Mouse (Mus musculus): ENCODE data around the gene Pnrc1. TPM values are rescaled to one million over a fixed set of nuclear protein-coding genes. Genes with fewer than 3 reads are reported as not detected.
A peak's percentile ranks its signal among the peaks of the same experiment; 100 is the strongest.

Gene Pnrc1
- polyA plus RNA-seq, 1 experiment from 2014 or later: 123 TPM

GRCm38 (mm10) chr4:33249716-33250230 lies 40.2 kb downstream of the Pnrc1 start:
- no peaks in the 10 kb centered on the region for H3K4me1 ChIP-seq (ENCODE audit: insufficient read depth)
- 43% methylated on average over 1 of the region's 1 CpGs for WGBS
- ATAC-seq (ENCODE audit: insufficient read depth): no peak
- no peaks in the 10 kb centered on the region for H3K9me3 ChIP-seq (ENCODE audit: low read depth, low read length)
- H3K27ac ChIP-seq (ENCODE audit: low read depth): no peak overlapping the region
- peaks cover 15% of the 10 kb centered on the region for H3K36me3 ChIP-seq (ENCODE audit: insufficient read depth)
- no peak overlapping the region for H3K4me2 ChIP-seq
- H3K4me3 ChIP-seq (ENCODE audit: low read depth, low read length): no peak overlapping the region
- TF ChIP-seq CTCF (IDR thresholded peaks at IDR 0.05; ENCODE audit: low read depth): no peak
- no peak for DNase-seq
- H3K27me3 ChIP-seq (ENCODE audit: insufficient read depth, low read length): no peaks in the 10 kb centered on the region
- H3K9ac ChIP-seq: no peak overlapping the region

DNA sequence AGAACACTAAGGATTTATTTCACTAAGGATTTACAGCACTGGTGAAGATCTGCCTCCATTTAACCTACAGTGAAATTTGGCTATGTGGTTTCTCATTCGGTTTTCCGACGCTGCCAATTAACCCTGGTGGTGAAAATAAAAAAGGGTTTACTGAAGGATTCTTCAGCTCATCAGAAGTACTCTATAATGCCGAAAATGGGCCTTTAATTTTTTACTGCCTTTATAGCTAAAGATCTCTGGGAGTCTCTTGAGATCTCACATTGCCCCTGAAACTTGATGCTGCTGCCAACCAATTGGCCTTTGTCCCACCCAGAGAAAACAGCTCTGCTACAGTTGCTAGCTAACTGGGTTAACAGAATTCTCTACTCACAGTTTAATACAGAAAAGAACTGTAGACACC lies 41.0 kb downstream of the Pnrc1 start:
- Histone ChIP-seq H3K36me3 (ENCODE audit: insufficient read depth) (peaks cover 24% of the 10 kb centered on the region), H3K9ac (peak overlapping the region; percentile 99), H3K27ac (ENCODE audit: low read depth) (peak overlapping the region; percentile 100), H3K9me3 (ENCODE audit: low read depth, low read length) (no peaks in the 10 kb centered on the region), H3K27me3 (ENCODE audit: insufficient read depth, low read length) (no peaks in the 10 kb centered on the region), H3K4me1 (ENCODE audit: insufficient read depth) (no peaks in the 10 kb centered on the region), H3K4me2 (peak overlapping the region; percentile 83), H3K4me3 (ENCODE audit: low read depth, low read length) (peak overlapping the region; percentile 89)
- DNase-seq: peak; percentile 70
- WGBS: 0% methylated on average over 4 of the region's 4 CpGs
- 0 out of 2 replicates have a peak, but pooled peaks have one; percentile 32 for TF ChIP-seq CTCF (IDR thresholded peaks at IDR 0.05; ENCODE audit: low read depth)
- ATAC-seq (ENCODE audit: insufficient read depth): no peak

- Histone ChIP-seq H3K27me3 (ENCODE audit: insufficient read depth, low read length) (no peaks in the 10 kb centered on the region), H3K36me3 (ENCODE audit: insufficient read depth) (peaks cover 30% of the 10 kb centered on the region), H3K9ac (peak overlapping the region; percentile 99), H3K4me2 (peak overlapping the region; percentile 83), H3K27ac (ENCODE audit: low read depth) (peak overlapping the region; percentile 100), H3K4me1 (ENCODE audit: insufficient read depth) (no peaks in the 10 kb centered on the region), H3K9me3 (ENCODE audit: low read depth, low read length) (no peaks in the 10 kb centered on the region), H3K4me3 (ENCODE audit: low read depth, low read length) (peak overlapping the region; percentile 89)
- DNase-seq (peak; percentile 99), ATAC-seq (ENCODE audit: insufficient read depth) (peak; percentile 92)
- WGBS: under 1% methylated on average over 88 of the region's 88 CpGs
- no peak for TF ChIP-seq CTCF (IDR thresholded peaks at IDR 0.05; ENCODE audit: low read depth)
These were observed 41.7 kb downstream of the Pnrc1 start for GRCm38 (mm10) chr4:33248062-33248889.

GRCm38 (mm10) chr4:33247479-33248053 lies 42.4 kb downstream of the Pnrc1 start:
- Histone ChIP-seq H3K4me2 (peak overlapping the region; percentile 83), H3K4me3 (ENCODE audit: low read depth, low read length) (peak overlapping the region; percentile 89), H3K9me3 (ENCODE audit: low read depth, low read length) (no peaks in the 10 kb centered on the region), H3K4me1 (ENCODE audit: insufficient read depth) (no peaks in the 10 kb centered on the region), H3K27me3 (ENCODE audit: insufficient read depth, low read length) (no peaks in the 10 kb centered on the region), H3K36me3 (ENCODE audit: insufficient read depth) (peaks cover 37% of the 10 kb centered on the region), H3K9ac (peak overlapping the region; percentile 99), H3K27ac (ENCODE audit: low read depth) (peak overlapping the region; percentile 100)
- TF ChIP-seq CTCF (IDR thresholded peaks at IDR 0.05; ENCODE audit: low read depth): no peak
- WGBS: under 1% methylated on average over 59 of the region's 60 CpGs
- ATAC-seq (ENCODE audit: insufficient read depth): peak; percentile 90
- peak; percentile 100 for DNase-seq

DNA sequence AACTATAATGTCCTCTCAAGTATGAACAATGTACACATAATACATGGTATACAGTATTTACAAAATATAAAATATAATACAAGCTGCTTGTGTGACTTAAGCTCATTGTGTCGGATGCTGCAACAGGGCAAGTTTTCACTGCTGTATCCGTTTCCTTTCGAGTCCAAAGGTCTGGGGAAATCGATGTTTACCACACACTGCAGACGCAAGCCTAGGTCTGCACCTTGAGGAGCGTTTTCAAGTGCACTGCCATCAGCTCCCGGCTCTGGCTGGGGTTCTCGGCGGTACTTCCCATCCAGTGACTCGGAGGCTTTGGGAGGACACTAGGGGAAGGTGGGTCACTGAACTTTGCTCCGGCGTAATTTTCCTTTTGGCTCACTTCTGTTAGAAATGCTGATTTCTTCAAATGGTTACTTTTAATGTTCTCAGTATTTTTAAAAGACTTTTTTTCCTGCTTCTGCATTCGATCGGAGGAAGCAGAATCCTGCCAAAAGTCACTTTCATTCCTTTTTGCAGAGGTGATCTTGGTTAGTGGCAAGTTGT lies 44.0 kb downstream of the Pnrc1 start:
- Histone ChIP-seq H3K27me3 (ENCODE audit: insufficient read depth, low read length) (no peaks in the 10 kb centered on the region), H3K36me3 (ENCODE audit: insufficient read depth) (peaks cover 38% of the 10 kb centered on the region), H3K9ac (peak overlapping the region; percentile 10; the same call in 1 of the 2 replicates), H3K4me1 (ENCODE audit: insufficient read depth) (no peaks in the 10 kb centered on the region), H3K4me3 (ENCODE audit: low read depth, low read length) (peak overlapping the region; percentile 89), H3K9me3 (ENCODE audit: low read depth, low read length) (no peaks in the 10 kb centered on the region), H3K27ac (ENCODE audit: low read depth) (no peak overlapping the region), H3K4me2 (peak overlapping the region; percentile 83)
- ATAC-seq (ENCODE audit: insufficient read depth) (no peak), DNase-seq (no peak)
- no peak for TF ChIP-seq CTCF (IDR thresholded peaks at IDR 0.05; ENCODE audit: low read depth)
- WGBS: 72% methylated on average over 14 of the region's 14 CpGs

GRCm38 (mm10) chr4:33243921-33244320 lies 46.0 kb downstream of the Pnrc1 start:
- Histone ChIP-seq H3K4me3 (ENCODE audit: low read depth, low read length) (no peak overlapping the region), H3K9me3 (ENCODE audit: low read depth, low read length) (no peaks in the 10 kb centered on the region), H3K4me2 (no peak overlapping the region), H3K27ac (ENCODE audit: low read depth) (no peak overlapping the region), H3K4me1 (ENCODE audit: insufficient read depth) (no peaks in the 10 kb centered on the region), H3K27me3 (ENCODE audit: insufficient read depth, low read length) (no peaks in the 10 kb centered on the region), H3K9ac (no peak overlapping the region), H3K36me3 (ENCODE audit: insufficient read depth) (peaks cover 38% of the 10 kb centered on the region)
- WGBS: 87% methylated on average over 4 of the region's 4 CpGs
- DNase-seq: no peak
- ATAC-seq (ENCODE audit: insufficient read depth): no peak
- no peak for TF ChIP-seq CTCF (IDR thresholded peaks at IDR 0.05; ENCODE audit: low read depth)
